Mouse (Mus musculus) v-Abl transformed pro-B cells (cell line): ENCODE measurements around the gene Zfp146.

Experiments used
- in situ Hi-C, 2 experiments: fragments of 400-800 bp; cut with MboI; formaldehyde crosslinking; loops; one replicate each; pipeline ENCODE4 v1.15.1; 2025; ENCODE audit not compliant: unreplicated experiment in 2 of 2

Zfp146 gene

GRCm38 (mm10) chr7:30169583-30170282, at the start of gene Zfp146:
Gene Zfp146 (minus strand): TSS chr7:30169750.
- in situ Hi-C loops: loop anchor here in 1 of 2 experiments (5.0 kb wide), 1 partner anchor 43 kb away; no protein-coding TSS in a partner anchor

GRCm38 (mm10) chr7:30217277-30217676, 47.7 kb upstream of the Zfp146 start:
- in situ Hi-C loops: loop anchor here in 1 of 2 experiments (5.0 kb wide), 1 partner anchor 35 kb away; the partner anchor contains the start of gene Cox7a1

GRCm38 (mm10) chr7:30216723-30217151, 47.2 kb upstream of the Zfp146 start:
- in situ Hi-C loops: loop anchor here in 1 of 2 experiments (5.0 kb wide), 1 partner anchor 34 kb away; the partner anchor contains the start of gene Cox7a1

GRCm38 (mm10) chr7:30215875-30216274, 46.3 kb upstream of the Zfp146 start:
- in situ Hi-C loops: loop anchor here in 1 of 2 experiments (5.0 kb wide), 1 partner anchor 34 kb away; the partner anchor contains the start of gene Cox7a1

GRCm38 (mm10) chr7:30213881-30214280, 44.3 kb upstream of the Zfp146 start:
- in situ Hi-C loops: loop anchor here in 1 of 2 experiments (5.0 kb wide), 1 partner anchor 42 kb away; no protein-coding TSS in a partner anchor

DNA sequence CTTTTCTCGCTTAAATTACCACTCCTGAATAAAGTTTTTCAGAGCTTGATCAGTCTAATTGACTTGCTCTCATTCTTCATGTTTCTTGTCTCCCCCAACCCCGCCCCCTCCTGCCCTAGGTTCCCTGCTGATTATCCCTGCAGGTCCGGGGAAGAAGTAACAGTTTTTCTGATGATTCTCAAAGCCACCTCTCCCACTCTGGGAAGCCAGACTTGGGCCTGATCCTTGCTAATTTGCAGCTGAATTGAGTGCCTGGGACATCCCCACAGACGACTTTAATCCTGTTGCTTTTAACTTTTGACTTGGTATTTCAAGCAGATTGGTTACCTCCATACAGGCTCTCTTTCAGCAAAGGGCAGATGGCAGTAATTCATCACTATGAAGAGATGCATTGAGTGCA, 41.5 kb upstream of the Zfp146 start:
- in situ Hi-C loops: loop anchor here in 1 of 2 experiments (5.0 kb wide), 1 partner anchor 39 kb away; no protein-coding TSS in a partner anchor

DNA sequence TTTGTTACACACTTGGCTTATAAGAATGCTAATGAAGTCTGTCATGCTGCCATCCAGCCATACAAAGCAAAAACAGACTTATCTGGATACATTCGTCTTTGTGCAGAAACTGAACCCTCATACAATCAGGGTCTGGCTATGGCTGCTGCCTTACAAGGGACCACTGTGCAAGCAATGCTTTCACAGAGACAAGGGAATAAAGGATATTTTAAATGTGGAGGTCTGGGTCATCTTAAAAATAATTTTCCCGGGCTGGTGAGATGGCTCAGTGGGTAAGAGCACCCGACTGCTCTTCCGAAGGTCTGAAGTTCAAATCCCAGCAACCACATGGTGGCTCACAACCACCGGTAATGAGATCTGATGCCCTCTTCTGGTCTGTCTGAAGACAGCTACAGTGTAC, 36.8 kb upstream of the Zfp146 start:
- in situ Hi-C loops: loop anchor here (5.0 to 10.0 kb wide), 2 partner anchors 192 to 194 kb away; no protein-coding TSS in a partner anchor

GRCm38 (mm10) chr7:30205383-30205782, 35.8 kb upstream of the Zfp146 start:
- in situ Hi-C loops: loop anchor here (5.0 to 10.0 kb wide), 2 partner anchors 191 to 193 kb away; no protein-coding TSS in a partner anchor

DNA sequence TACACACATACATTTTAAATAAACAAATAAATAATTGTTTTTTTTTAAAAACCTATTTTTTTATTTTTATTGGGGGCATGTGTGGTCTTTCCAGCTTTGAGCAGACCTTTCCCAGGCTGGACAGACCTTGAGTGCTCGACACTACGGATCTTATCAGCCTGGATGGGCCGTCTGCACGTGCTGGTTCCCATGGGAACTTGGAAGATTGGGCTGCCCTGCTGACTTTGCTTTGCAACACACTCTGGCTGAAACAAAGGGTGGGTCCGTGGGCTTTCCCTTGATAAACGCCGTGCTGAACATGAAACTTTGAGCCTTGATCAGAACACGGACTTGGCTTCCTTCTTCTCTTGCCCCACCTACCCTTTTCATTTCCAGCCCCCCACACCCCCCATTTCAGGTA, 34.8 kb upstream of the Zfp146 start:
- in situ Hi-C loops: loop anchor here in 1 of 2 experiments (10.0 kb wide), 1 partner anchor 190 kb away; no protein-coding TSS in a partner anchor

DNA sequence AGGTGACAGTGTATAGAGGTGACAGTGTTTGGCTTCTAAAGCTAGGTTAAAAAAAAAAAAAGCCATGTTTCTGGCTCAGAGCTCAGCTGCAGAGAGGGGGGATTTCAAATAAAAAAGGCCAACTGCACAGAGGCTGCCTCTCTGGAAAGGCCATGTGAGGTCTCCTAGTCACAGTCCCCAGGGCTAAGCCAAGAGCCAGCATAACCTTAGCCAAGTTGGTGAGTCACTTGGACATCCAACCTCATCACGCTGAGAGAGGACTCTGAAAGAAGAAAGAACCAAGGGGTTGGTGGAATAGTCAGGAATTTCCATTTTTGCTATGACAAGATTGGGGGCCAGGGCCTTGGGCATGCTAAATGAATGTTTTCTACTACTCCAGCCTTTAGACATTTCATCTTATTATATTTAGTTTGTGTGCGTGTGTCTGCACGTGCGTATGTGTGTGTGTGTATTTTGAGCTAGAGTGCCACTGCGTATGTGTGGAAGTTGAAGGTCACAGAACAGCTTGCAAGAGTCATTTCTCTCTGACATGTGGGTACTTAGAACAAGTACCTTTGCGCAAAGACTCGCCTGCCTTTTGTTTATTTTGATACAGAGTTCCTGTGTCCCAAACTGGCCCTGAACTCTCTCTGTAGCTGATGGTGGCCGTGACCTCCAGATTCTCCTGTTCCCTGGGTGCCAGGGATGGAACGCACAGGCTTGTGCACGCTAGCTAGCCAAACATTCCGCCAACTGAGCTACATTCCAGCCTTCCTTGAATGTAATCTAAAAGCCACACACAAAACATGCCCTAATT, 33.5 kb upstream of the Zfp146 start:
- in situ Hi-C loops: loop anchor here in 1 of 2 experiments (10.0 kb wide), 1 partner anchor 188 kb away; no protein-coding TSS in a partner anchor

DNA sequence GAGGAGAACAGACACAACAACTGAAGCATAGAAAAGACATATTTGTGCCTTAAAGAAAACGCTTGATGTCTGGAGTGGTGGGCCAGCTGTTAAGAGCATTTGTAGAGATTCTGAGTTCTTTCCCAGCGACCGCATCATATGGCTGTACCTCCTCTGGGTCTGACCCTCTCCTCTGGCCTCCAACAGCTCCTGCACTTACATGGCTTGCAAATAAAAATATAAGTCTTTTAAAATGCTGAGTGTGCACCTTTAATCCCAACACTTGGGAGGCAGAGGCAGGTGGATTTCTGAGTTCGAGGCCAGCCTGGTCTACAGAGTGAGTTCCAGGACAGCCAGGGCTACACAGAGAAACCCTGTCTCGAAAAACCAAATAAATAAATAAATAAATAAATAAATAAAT, 31.1 kb upstream of the Zfp146 start:
- in situ Hi-C loops: loop anchor here in 1 of 2 experiments (10.0 kb wide), 1 partner anchor 186 kb away; no protein-coding TSS in a partner anchor

GRCm38 (mm10) chr7:30200200-30200599, 30.6 kb upstream of the Zfp146 start:
- in situ Hi-C loops: loop anchor here in 1 of 2 experiments (10.0 kb wide), 1 partner anchor 185 kb away; no protein-coding TSS in a partner anchor

- in situ Hi-C loops: loop anchor here in 1 of 2 experiments (10.0 kb wide), 1 partner anchor 185 kb away; no protein-coding TSS in a partner anchor
Measured at GRCm38 (mm10) chr7:30199498-30200139, 30.1 kb upstream of the Zfp146 start.

GRCm38 (mm10) chr7:30198481-30198971, 29.0 kb upstream of the Zfp146 start, which contains the start of gene Capns1:
Gene Capns1 (minus strand): TSS chr7:30198811.
- in situ Hi-C loops: no loop called here

DNA sequence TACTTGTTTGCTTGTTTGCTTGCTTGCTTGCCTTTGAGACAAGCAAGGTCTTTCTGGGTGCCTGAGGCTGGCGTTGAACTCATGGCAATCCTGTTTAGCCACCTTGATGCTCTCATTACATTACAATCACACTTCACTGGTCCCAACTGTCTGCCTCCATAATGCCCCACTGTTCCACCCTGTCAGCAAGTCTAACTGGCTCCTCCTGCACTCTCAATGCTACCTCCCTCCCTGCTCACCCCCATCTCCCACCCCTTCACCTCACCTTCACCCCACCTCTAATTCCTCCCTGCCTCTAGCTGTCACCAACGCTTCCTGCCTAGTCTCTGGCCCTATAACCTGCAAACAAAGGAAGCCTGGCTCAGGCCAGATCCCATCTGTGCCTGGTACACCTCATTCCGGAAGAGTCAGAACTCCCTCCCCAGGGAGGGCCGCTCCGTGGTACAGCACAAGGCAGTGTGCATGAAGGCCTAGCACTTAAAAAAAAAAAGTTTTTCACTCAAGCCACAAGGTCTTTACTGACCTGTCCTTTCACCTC, 28.1 kb upstream of the Zfp146 start:
- in situ Hi-C loops: no loop called here

DNA sequence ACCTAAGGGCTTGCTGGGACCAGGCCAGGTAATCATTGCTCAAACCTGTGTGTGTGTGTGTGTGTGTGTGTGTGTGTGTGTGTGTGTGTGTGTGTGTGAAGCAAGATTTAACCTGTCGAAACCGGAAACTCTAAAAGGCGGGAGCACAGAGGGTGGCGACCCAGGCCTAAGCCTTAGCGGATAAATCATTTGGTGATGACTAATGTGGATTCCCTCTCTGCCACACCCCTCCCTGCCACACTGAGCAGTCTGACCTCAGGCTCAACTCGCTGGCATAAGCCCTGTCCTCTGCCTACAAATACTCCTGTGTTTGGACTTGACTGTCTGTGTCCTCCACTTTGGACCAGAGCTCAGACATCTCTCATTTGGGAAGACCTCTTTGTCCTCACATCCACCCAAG, 26.6 kb upstream of the Zfp146 start:
- in situ Hi-C loops: no loop called here

GRCm38 (mm10) chr7:30195461-30195860, 25.9 kb upstream of the Zfp146 start:
- in situ Hi-C loops: no loop called here

- in situ Hi-C loops: no loop called here
Measured at GRCm38 (mm10) chr7:30194884-30195283, 25.3 kb upstream of the Zfp146 start.

DNA sequence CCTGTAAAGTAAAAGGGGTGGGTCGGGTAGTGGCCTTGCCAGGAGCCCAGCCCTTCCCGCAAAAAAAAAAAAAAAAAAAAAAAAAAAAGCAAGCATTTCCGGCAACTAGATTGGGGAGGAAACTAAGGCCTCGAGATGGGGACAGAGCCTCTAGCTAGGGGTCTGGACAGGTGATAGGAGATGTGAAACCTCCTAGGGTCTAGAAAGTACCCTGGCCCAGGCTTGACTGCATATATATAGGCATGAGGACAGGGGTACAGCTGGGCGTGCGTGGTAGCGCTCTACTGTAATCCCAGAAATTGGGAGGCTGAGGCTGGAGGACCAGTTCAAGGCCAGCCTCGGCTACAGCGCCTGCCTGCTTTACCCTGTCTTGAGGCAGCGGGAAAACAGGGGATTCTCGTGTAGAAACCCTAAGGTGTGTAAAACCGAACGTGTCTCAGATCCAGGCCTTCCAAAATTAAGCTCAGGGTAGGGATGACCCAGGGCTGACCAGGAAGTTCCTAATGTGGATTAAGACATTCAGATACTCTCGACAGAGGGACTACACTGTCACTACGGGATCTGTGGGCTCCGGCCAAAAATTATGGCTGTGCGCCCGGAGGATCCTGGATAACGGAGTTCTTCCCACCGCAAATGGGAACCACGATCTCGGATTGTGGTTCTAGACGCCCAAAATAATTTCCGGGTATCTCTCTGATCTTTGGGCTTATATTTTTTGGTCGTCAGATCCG, 24.7 kb upstream of the Zfp146 start:
- in situ Hi-C loops: no loop called here
